Mouse (Mus musculus) MEL (cell line): ENCODE measurements around the gene Mov10. TPM values are rescaled to one million over a fixed set of nuclear protein-coding genes. Genes with fewer than 3 reads are reported as not detected.

Experiments used
- DNase-seq: peaks from one replicate; pipeline ENCODE4 v3.0.0; 2011; ENCODE audit warnings: low read depth, low spot score
- H3K27ac ChIP-seq: 2 replicates; pipeline ENCODE4 v1.5.1; 2012; ENCODE audit warnings: low read depth, mild to moderate bottlenecking, control low read depth, low read length, moderate library complexity; ENCODE audit not compliant: control insufficient read depth
- H3K27me3 ChIP-seq, 2 experiments: fragments of 150-350 bp in 1 of 2; sonication (generic) in 1 of 2; 2 replicates each; pipeline ENCODE4 v1.6.1; 2012; ENCODE audit warnings: low read length in 2 of 2, mild to moderate bottlenecking in 2 of 2, improper control_type of control experiment in 1 of 2, moderate library complexity in 1 of 2; ENCODE audit not compliant: insufficient read depth in 2 of 2, control insufficient read depth in 1 of 2
- H3K36me3 ChIP-seq, 2 experiments: 2 replicates each; pipeline ENCODE4 v1.6.1; 2012 to 2014; ENCODE audit warnings: low read length in 2 of 2, improper control_type of control experiment in 1 of 2, inconsistent platforms in 1 of 2, mild to moderate bottlenecking in 1 of 2; ENCODE audit not compliant: insufficient read depth in 2 of 2, control insufficient read depth in 1 of 2
- H3K4me1 ChIP-seq, 2 experiments: fragments of 150-350 bp in 1 of 2; sonication (generic) in 1 of 2; 2 replicates each; pipeline ENCODE4 v1.6.1; 2012; ENCODE audit warnings: low read length in 2 of 2, improper control_type of control experiment in 1 of 2, mild to moderate bottlenecking in 1 of 2; ENCODE audit not compliant: insufficient read depth in 2 of 2, control insufficient read depth in 1 of 2
- H3K4me3 ChIP-seq, 2 experiments: fragments of 150-350 bp in 1 of 2; sonication (generic) in 1 of 2; 2 replicates each; pipeline ENCODE4 v1.5.1; 2012; ENCODE audit warnings: low read depth in 2 of 2, low read length in 2 of 2, mild to moderate bottlenecking in 2 of 2, moderate library complexity in 2 of 2, control low read depth in 1 of 2, improper control_type of control experiment in 1 of 2; ENCODE audit not compliant: control insufficient read depth in 1 of 2, insufficient read depth in 1 of 2
- H3K79me2 ChIP-seq: 2 replicates; pipeline ENCODE4 v1.6.1; 2012; ENCODE audit warnings: mild to moderate bottlenecking, low read length, moderate library complexity; ENCODE audit not compliant: control insufficient read depth, poor library complexity, insufficient read depth
- H3K9ac ChIP-seq: 2 replicates; pipeline ENCODE4 v1.6.1; 2012; ENCODE audit warnings: low read depth, mild to moderate bottlenecking, control low read depth, low read length, moderate library complexity; ENCODE audit not compliant: control insufficient read depth, poor library complexity, severe bottlenecking
- H3K9me3 ChIP-seq: fragments of 150-350 bp; sonication (generic); replicated peaks from 2 replicates; pipeline ENCODE4 v1.6.1; 2012; ENCODE audit warnings: mild to moderate bottlenecking, low read length, improper control_type of control experiment, moderate library complexity; ENCODE audit not compliant: insufficient read depth
- BHLHE40 ChIP-seq: IDR thresholded peaks from 2 replicates; pipeline ENCODE4 v1.6.1; 2012; ENCODE audit warnings: low read depth, mild to moderate bottlenecking, inconsistent platforms, low read length, improper control_type of control experiment, borderline replicate concordance
- CHD1 ChIP-seq: IDR thresholded peaks from 2 replicates; pipeline ENCODE4 v1.6.1; 2012; ENCODE audit warnings: low read depth, mild to moderate bottlenecking, inconsistent platforms, low read length, improper control_type of control experiment
- CHD2 ChIP-seq: IDR thresholded peaks from 2 replicates; pipeline ENCODE4 v1.6.1; 2011; ENCODE audit warnings: low read length, improper control_type of control experiment
- CTCF ChIP-seq, 3 experiments: IDR thresholded peaks in 2 of 3; conservative IDR thresholded peaks in 1 of 3; 2 replicates each; pipeline ENCODE4 v1.5.1; 2011 to 2012; ENCODE audit warnings: low read length in 3 of 3, low read depth in 2 of 3, mild to moderate bottlenecking in 2 of 3, improper control_type of control experiment in 1 of 3, inconsistent platforms in 1 of 3, mixed read lengths in 1 of 3, moderate library complexity in 1 of 3; ENCODE audit not compliant: control insufficient read depth in 1 of 3, insufficient read depth in 1 of 3, poor library complexity in 1 of 3, severe bottlenecking in 1 of 3
- ELF1 ChIP-seq: IDR thresholded peaks from 2 replicates; pipeline ENCODE4 v1.6.1; 2014; ENCODE audit warnings: low read depth, mild to moderate bottlenecking, inconsistent platforms, low read length, improper control_type of control experiment, moderate library complexity
- EP300 ChIP-seq, 2 experiments: IDR thresholded peaks; 2 replicates each; pipeline ENCODE4 v1.6.1; 2011; ENCODE audit warnings: improper control_type of control experiment in 2 of 2, low read length in 2 of 2, low read depth in 1 of 2, mild to moderate bottlenecking in 1 of 2
- GABPA ChIP-seq: IDR thresholded peaks from 2 replicates; pipeline ENCODE4 v1.6.1; 2012; ENCODE audit warnings: low read depth, mild to moderate bottlenecking, inconsistent platforms, low read length, improper control_type of control experiment, moderate library complexity
- MAFK ChIP-seq: IDR thresholded peaks from 2 replicates; pipeline ENCODE4 v1.6.1; 2011; ENCODE audit warnings: low read depth, mild to moderate bottlenecking, low read length, improper control_type of control experiment, borderline replicate concordance
- MAZ ChIP-seq: IDR thresholded peaks from 2 replicates; pipeline ENCODE4 v1.6.1; 2012; ENCODE audit warnings: low read depth, mild to moderate bottlenecking, inconsistent platforms, low read length, improper control_type of control experiment
- MXI1 ChIP-seq: IDR thresholded peaks from 2 replicates; pipeline ENCODE4 v1.6.1; 2011; ENCODE audit warnings: mild to moderate bottlenecking, low read depth, low read length, improper control_type of control experiment
- POLR2A ChIP-seq, 2 experiments: IDR thresholded peaks; 2 replicates each; pipeline ENCODE4 v1.6.1; 2011 to 2012; ENCODE audit warnings: low read length in 2 of 2, mild to moderate bottlenecking in 2 of 2, control low read depth in 1 of 2, improper control_type of control experiment in 1 of 2, low read depth in 1 of 2, moderate library complexity in 1 of 2; ENCODE audit not compliant: control insufficient read depth in 1 of 2, insufficient read depth in 1 of 2, poor library complexity in 1 of 2
- POLR2AphosphoS2 ChIP-seq: IDR thresholded peaks from 2 replicates; pipeline ENCODE4 v1.6.1; 2011; ENCODE audit warnings: low read length, improper control_type of control experiment
- RAD21 ChIP-seq: IDR thresholded peaks from 2 replicates; pipeline ENCODE4 v1.6.1; 2011; ENCODE audit warnings: mild to moderate bottlenecking, low read depth, low read length, improper control_type of control experiment
- RCOR1 ChIP-seq: IDR thresholded peaks from 2 replicates; pipeline ENCODE4 v1.6.1; 2012; ENCODE audit warnings: low read depth, mild to moderate bottlenecking, inconsistent platforms, low read length, improper control_type of control experiment
- SMC3 ChIP-seq: IDR thresholded peaks from 2 replicates; pipeline ENCODE4 v1.6.1; 2011; ENCODE audit warnings: low read depth, low read length, improper control_type of control experiment
- TBP ChIP-seq: IDR thresholded peaks from 2 replicates; pipeline ENCODE4 v1.8.0; 2011; ENCODE audit warnings: low read depth, low read length, improper control_type of control experiment
- TCF12 ChIP-seq: IDR thresholded peaks from 2 replicates; pipeline ENCODE4 v1.6.1; 2014; ENCODE audit warnings: low read depth, mild to moderate bottlenecking, inconsistent platforms, low read length, improper control_type of control experiment, moderate library complexity
- ZC3H11A ChIP-seq: IDR thresholded peaks from 2 replicates; pipeline ENCODE4 v1.6.1; 2012; ENCODE audit warnings: low read depth, mild to moderate bottlenecking, inconsistent platforms, low read length, improper control_type of control experiment
- polyA plus RNA-seq, 2 experiments: library from polyadenylated mRNA; stranded (reverse) in 1 of 2; unstranded in 1 of 2; fragments of >175 nt in 1 of 2; fragments of >200 nt in 1 of 2; gene quantifications; 2 replicates each; pipeline versions ENCODE4 v1.2.1 to v1.2.4; 2012; ENCODE audit warnings: low replicate concordance in 2 of 2, low read depth in 1 of 2; ENCODE audit not compliant: insufficient read length in 2 of 2, insufficient read depth in 1 of 2, missing spikeins in 1 of 2
- total RNA-seq: library from RNA; depleted of rRNA; stranded (reverse); fragments of 300-350 nt; gene quantifications from 2 replicates; pipeline ENCODE4 v1.2.3, GENCODE M21; 2012

The Mov10 gene
- total and polyA plus RNA-seq, 3 experiments = 7.1 to 32.5 TPM; not detected in 1

DNA sequence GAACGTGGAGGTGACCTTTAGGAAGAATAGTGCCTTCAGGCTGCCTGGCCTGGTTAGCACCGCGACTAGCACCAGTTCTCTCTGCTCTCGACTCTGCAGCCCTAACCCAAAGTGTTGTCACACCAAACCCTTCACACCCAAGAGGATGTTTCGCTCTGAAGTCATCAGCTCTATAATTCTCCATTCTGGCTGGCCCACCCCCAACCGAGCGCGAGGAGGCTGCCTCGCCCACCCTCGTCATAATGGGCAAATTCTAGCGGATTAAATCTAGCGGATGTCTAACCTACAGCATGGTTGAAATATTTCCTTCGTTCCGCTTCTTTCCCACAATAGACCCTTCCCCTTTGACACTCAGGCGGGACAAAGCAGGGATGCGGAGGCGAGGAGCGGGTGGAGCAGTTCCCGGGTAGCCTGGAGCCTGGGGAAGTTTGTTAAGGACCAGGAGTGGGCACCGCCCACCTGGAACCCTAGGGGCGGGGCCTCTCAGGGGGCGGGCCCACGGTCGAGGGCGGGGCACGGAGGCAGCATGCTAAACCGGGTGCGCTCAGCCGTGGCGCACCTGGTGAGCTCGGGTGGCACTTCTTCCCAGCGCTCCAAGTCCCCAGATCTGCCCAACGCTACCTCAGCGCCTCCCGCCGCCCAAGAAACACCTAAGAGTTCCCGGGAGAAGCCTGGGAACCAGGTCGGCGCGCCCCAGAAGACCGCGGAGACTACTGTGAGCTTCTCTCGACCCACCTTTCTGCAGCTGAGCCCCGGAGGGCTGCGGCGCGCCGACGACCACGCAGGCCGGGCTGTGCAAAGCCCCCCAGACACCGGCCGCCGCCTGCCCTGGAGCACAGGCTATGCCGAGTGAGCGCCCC lies 37.6 kb downstream of the Mov10 start, which contains the start of gene Ppm1j:
Gene Ppm1j, plus strand, starts transcription at position 496 of the 860 bp plus-strand sequence.
- peak; percentile 76 for DNase-seq
- no peak within 1 kb of the TSS for H3K27ac ChIP-seq
- peak within 1 kb of the TSS; percentile 64 for H3K9ac ChIP-seq
- no peaks in the 10 kb centered on the region for H3K9me3 ChIP-seq
- peaks cover 0 to 9% of the 10 kb centered on the region in 2 experiments; a peak in 2 of 4 replicates for H3K36me3 ChIP-seq
- H3K79me2 ChIP-seq = no peaks in the 10 kb centered on the region; the same call in 1 of the 2 replicates
- peaks cover 0 to 23% of the 10 kb centered on the region in 2 experiments for H3K4me1 ChIP-seq
- TF ChIP-seq MXI1 = peak; percentile 53; the same call in 1 of the 2 replicates
- no peak for TF ChIP-seq POLR2AphosphoS2
- peak within 1 kb of the TSS; percentile 61 to 89 for H3K4me3 ChIP-seq
- H3K27me3 ChIP-seq = no peaks in the 10 kb centered on the region

DNA sequence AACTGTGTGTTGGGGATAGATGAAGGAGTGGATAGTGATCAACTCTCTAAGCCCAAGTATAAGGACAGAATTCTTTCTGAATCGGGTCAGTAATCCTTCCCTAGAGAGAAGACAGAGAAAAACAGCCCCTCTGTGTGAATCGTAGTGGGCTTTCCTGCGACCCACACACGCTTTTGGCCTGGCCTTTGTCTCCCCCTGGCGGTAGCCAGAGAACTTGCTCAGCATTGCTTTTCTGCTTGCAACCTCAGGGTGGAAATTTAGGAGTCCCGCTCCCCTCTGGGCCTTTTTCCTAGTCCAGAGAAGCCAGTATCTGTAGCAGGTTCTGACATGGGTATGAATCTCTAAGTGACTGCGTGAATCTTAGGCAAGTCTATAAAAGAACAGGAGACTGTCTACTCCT lies 38.4 kb downstream of the Mov10 start:
- Histone ChIP-seq H3K4me1 (peaks cover 0 to 23% of the 10 kb centered on the region in 2 experiments), H3K36me3 (peaks cover 0 to 9% of the 10 kb centered on the region in 2 experiments; a peak in 2 of 4 replicates)

DNA sequence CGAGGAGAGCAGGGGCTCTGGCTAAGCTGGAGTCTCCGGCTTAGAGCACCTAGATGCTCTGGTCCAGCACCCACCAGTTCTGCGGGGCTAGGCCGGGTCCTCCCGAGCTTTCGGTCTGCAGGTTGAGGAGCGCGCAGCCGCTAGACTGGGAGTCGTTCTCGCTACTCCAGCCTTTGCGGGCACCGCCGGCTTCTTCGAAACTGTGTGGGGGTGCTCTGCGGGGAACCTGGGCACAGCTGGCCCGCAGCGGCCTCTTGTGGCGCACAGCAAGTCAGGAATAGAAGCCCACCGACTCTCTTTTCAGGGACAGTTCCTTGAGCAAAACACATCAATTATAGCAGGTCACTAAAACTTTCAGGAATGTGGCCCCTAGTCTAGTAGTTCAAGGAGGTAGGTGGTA lies 41.0 kb downstream of the Mov10 start:
- Histone ChIP-seq H3K4me1 (peaks cover 0 to 15% of the 10 kb centered on the region in 2 experiments), H3K27me3 (no peaks in the 10 kb centered on the region; a peak in 1 of 4 replicates), H3K4me3 (no peak overlapping the region), H3K9me3 (no peaks in the 10 kb centered on the region), H3K79me2 (no peaks in the 10 kb centered on the region; the same call in 1 of the 2 replicates), H3K9ac (no peak overlapping the region), H3K36me3 (peaks cover 0 to 9% of the 10 kb centered on the region in 2 experiments; a peak in 2 of 4 replicates), H3K27ac (no peak overlapping the region)
- TF ChIP-seq CHD1 (no peak), EP300 (IDR thresholded peaks at IDR 0.05; ENCODE audit: low read depth in 1 of 2, low read length in 2 of 2) (no peak), BHLHE40 (no peak), RCOR1 (no peak)
- no peak for DNase-seq

More for the DNA sequence above, 38.4 kb downstream of the Mov10 start:
- Histone ChIP-seq H3K27me3 (no peaks in the 10 kb centered on the region; a peak in 1 of 4 replicates), H3K9me3 (no peaks in the 10 kb centered on the region), H3K4me3 (no peak overlapping the region), H3K9ac (peak overlapping the region; percentile 33), H3K27ac (no peak overlapping the region), H3K79me2 (no peaks in the 10 kb centered on the region; the same call in 1 of the 2 replicates)
- DNase-seq = peak; percentile 81
- TF ChIP-seq MAZ (0 out of 2 replicates have a peak, but pooled peaks have one; percentile 59), RAD21 (peak; percentile 75), CTCF (IDR thresholded peaks at IDR 0.05 in 2 of 3, conservative IDR thresholded peaks at IDR 0.05 in 1 of 3; ENCODE audit: control insufficient read depth in 1 of 3, insufficient read depth in 1 of 3, low read depth in 2 of 3, low read length in 3 of 3, poor library complexity in 1 of 3, severe bottlenecking in 1 of 3) (peak; percentile 89 to 97 (median 92)), CHD1 (no peak), POLR2AphosphoS2 (no peak), TBP (no peak), CHD2 (no peak), GABPA (no peak), SMC3 (peak; percentile 73), MXI1 (no peak), TCF12 (no peak), ELF1 (no peak), POLR2A (IDR thresholded peaks at IDR 0.05; ENCODE audit: control insufficient read depth in 1 of 2, insufficient read depth in 1 of 2, low read depth in 1 of 2, low read length in 2 of 2, poor library complexity in 1 of 2) (no peak), MAFK (no peak), ZC3H11A (peak; percentile 71)
